Mouse (Mus musculus) stomach, embryonic 15.5 days (tissue): ENCODE results near the gene Sncb. TPM values are rescaled to one million over a fixed set of nuclear protein-coding genes. Genes with fewer than 3 reads are reported as not detected.

Experiments used
- ATAC-seq: fragments of 200-750 bp; cut with Nextera tagmentation; 2 replicates; pipeline ENCODE4 v1.8.0; 2017; ENCODE audit warnings: low read depth, moderate number of reproducible peaks, moderate TSS enrichment; ENCODE audit not compliant: insufficient read depth, low FRiP score
- H3K27ac ChIP-seq: fragments of 300-500 bp; sonication (generic); 2 replicates; pipeline ENCODE4 v1.5.1; 2015; ENCODE audit warnings: mild to moderate bottlenecking, inconsistent platforms
- H3K27me3 ChIP-seq: fragments of 300-500 bp; sonication (generic); replicated peaks from 2 replicates; pipeline ENCODE4 v1.6.1; 2015; ENCODE audit warnings: inconsistent platforms
- H3K36me3 ChIP-seq: fragments of 300-500 bp; sonication (generic); 2 replicates; pipeline ENCODE4 v1.6.1; 2015; ENCODE audit warnings: inconsistent platforms
- H3K4me1 ChIP-seq: fragments of 300-500 bp; sonication (generic); 2 replicates; pipeline ENCODE4 v1.6.1; 2015; ENCODE audit warnings: inconsistent platforms
- H3K4me2 ChIP-seq: fragments of 300-500 bp; sonication (generic); 2 replicates; pipeline ENCODE4 v1.6.1; 2015; ENCODE audit warnings: mild to moderate bottlenecking, inconsistent platforms
- H3K4me3 ChIP-seq: fragments of 300-500 bp; sonication (generic); replicated peaks from 2 replicates; pipeline ENCODE4 v1.5.1; 2015; ENCODE audit warnings: inconsistent platforms
- H3K9ac ChIP-seq: fragments of 300-500 bp; sonication (generic); 2 replicates; pipeline ENCODE4 v1.6.1; 2015; ENCODE audit warnings: inconsistent platforms
- H3K9me3 ChIP-seq: fragments of 300-500 bp; sonication (generic); 2 replicates; pipeline ENCODE4 v1.6.1; 2016; ENCODE audit warnings: inconsistent platforms
- WGBS: fragments of 180-500 bp; shearing (Covaris S2); methylation state at CpG from one replicate; pipeline ENCODE4 v1.1.7; 2015; 5-methylcytosine and 5-hydroxymethylcytosine counted together
- polyA plus RNA-seq: library from polyadenylated mRNA; unstranded; fragments of >200 nt; fragmentation: Nextera tagmentation; extraction: Ambion mirVana; gene quantifications from 2 replicates; pipeline ENCODE4 v1.2.1, GENCODE M21; 2015

Sncb gene
- polyA plus RNA-seq, 1 experiment from 2014 or later = 0.37 TPM

- under 1% methylated on average over 78 of the region's 87 CpGs for WGBS
- peak overlapping the region; percentile 70 for H3K4me2 ChIP-seq
- peak; percentile 64; the same call in 1 of the 2 replicates for ATAC-seq
- H3K27me3 ChIP-seq = peaks cover 45% of the 10 kb centered on the region
- no peaks in the 10 kb centered on the region for H3K36me3 ChIP-seq
- peaks cover 12% of the 10 kb centered on the region for H3K4me1 ChIP-seq
- no peak overlapping the region for H3K27ac ChIP-seq
- no peak overlapping the region for H3K9ac ChIP-seq
- H3K9me3 ChIP-seq = no peaks in the 10 kb centered on the region
- H3K4me3 ChIP-seq = peak overlapping the region; percentile 38
Measured at GRCm38 (mm10) chr13:54737488-54738212, 28.7 kb downstream of the Sncb start.

DNA sequence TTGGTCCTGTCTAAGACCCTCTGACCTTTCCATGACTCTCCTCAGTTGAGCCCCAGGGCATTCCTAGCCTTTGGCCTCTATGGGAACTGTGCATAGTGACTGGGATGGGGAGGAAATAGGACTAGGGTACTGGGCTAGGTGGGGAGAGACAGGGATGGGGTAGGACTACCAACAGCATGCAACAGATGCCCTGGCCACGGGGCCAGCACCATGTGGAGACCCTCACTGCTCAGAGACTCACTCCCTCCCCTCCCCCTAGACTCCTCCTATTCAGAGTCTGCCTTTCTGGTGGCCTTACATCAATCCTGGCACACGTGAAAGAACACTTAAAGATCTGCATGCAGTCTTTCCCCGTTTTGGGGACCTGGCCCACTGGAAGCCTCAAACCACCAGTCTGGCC, 29.5 kb downstream of the Sncb start:
- Histone ChIP-seq H3K9me3 (no peaks in the 10 kb centered on the region), H3K4me1 (peaks cover 12% of the 10 kb centered on the region), H3K27me3 (peaks cover 45% of the 10 kb centered on the region), H3K27ac (no peak overlapping the region), H3K4me2 (peak overlapping the region; percentile 70), H3K36me3 (no peaks in the 10 kb centered on the region), H3K9ac (no peak overlapping the region), H3K4me3 (peak overlapping the region; percentile 38)
- WGBS = 20% methylated on average over 3 of the region's 3 CpGs
- ATAC-seq = no peak

GRCm38 (mm10) chr13:54726131-54726530, 40.3 kb downstream of the Sncb start:
- H3K36me3 ChIP-seq = no peaks in the 10 kb centered on the region
- no peak overlapping the region for H3K4me3 ChIP-seq
- H3K4me1 ChIP-seq = no peaks in the 10 kb centered on the region
- no peak overlapping the region for H3K4me2 ChIP-seq
- H3K27ac ChIP-seq = no peak overlapping the region
- 61% methylated on average over 11 of the region's 11 CpGs for WGBS
- no peak overlapping the region for H3K9ac ChIP-seq
- no peaks in the 10 kb centered on the region for H3K27me3 ChIP-seq
- ATAC-seq = no peak
- no peaks in the 10 kb centered on the region for H3K9me3 ChIP-seq

- H3K36me3 ChIP-seq = no peaks in the 10 kb centered on the region
- H3K4me3 ChIP-seq = no peak overlapping the region
- ATAC-seq = no peak
- no peak overlapping the region for H3K27ac ChIP-seq
- no peak overlapping the region for H3K9ac ChIP-seq
- H3K9me3 ChIP-seq = no peaks in the 10 kb centered on the region
- 85% methylated on average over 3 of the region's 3 CpGs for WGBS
- no peaks in the 10 kb centered on the region for H3K27me3 ChIP-seq
- H3K4me1 ChIP-seq = no peaks in the 10 kb centered on the region
- no peak overlapping the region for H3K4me2 ChIP-seq
Measured at GRCm38 (mm10) chr13:54723143-54723542, 43.3 kb downstream of the Sncb start.

DNA sequence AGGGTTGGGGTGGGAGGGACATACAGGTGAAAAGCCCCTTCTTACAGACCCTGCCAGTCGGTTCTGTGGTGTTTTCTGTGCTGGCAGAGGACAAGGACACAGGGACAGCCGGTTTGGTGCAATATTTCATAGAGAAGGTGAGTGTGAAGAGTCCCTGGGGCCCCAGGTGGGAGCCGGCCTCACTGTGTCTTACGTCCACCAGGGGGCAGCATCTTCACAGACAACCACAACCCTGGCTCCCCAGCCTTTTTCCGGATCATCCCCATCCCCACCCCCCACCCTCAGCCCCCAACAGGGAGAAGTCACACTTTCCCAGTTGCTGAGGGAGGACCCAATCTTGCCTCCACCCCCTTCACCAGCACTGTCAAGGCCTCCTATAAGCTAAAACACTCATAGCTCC, 49.5 kb downstream of the Sncb start:
- 3% methylated on average over 5 of the region's 5 CpGs for WGBS
- H3K9me3 ChIP-seq = no peaks in the 10 kb centered on the region
- no peak overlapping the region for H3K9ac ChIP-seq
- no peaks in the 10 kb centered on the region for H3K4me1 ChIP-seq
- ATAC-seq = no peak
- no peaks in the 10 kb centered on the region for H3K27me3 ChIP-seq
- H3K4me3 ChIP-seq = no peak overlapping the region
- no peak overlapping the region for H3K4me2 ChIP-seq
- no peaks in the 10 kb centered on the region for H3K36me3 ChIP-seq
- no peak overlapping the region for H3K27ac ChIP-seq

DNA sequence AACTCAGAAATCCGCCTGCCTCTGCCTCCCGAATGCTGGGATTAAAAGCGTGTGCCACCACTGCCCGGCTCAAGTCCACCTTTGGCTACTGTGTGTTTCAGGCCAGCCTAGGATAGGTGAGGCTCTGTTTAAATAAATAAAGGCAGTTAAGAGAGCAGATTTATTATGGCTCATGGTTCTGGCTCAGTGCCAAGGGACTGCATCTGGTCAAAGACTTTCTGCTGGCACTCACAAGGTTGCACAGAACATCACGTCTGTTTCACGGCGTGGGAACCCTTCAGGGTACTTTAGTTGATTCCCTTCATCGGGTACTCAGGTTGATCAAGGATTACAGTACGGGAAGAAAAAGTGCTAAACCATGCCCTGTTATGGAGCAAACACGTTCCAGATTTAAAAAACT, 51.4 kb downstream of the Sncb start:
- no peak overlapping the region for H3K27ac ChIP-seq
- no peak overlapping the region for H3K4me3 ChIP-seq
- no peaks in the 10 kb centered on the region for H3K4me1 ChIP-seq
- no peaks in the 10 kb centered on the region for H3K27me3 ChIP-seq
- no peak overlapping the region for H3K4me2 ChIP-seq
- H3K9me3 ChIP-seq = no peaks in the 10 kb centered on the region
- 62% methylated on average over 10 of the region's 10 CpGs for WGBS
- H3K36me3 ChIP-seq = no peaks in the 10 kb centered on the region
- ATAC-seq = no peak
- no peak overlapping the region for H3K9ac ChIP-seq

DNA sequence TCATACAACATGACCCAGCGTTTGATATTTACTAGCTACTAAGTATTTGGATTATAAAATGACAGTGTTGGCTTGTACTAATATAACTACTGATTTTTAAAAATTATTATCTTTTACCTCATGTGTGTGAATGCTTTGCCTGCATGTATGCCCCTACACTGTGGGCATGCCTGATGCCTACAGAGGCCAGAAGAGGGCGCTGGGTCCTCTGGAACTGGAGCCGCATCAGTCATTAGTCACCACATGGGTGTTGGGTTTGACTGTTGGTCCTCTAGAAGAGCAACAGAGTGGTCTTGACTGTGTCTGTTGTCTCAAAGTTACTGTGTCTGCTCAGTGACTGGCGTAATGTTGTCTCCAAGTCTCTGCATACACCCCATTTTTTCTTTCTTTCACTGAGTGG, 52.0 kb downstream of the Sncb start:
- Histone ChIP-seq H3K9ac (no peak overlapping the region), H3K27me3 (no peaks in the 10 kb centered on the region), H3K9me3 (no peaks in the 10 kb centered on the region), H3K4me1 (no peaks in the 10 kb centered on the region), H3K27ac (no peak overlapping the region), H3K4me2 (no peak overlapping the region), H3K36me3 (no peaks in the 10 kb centered on the region), H3K4me3 (no peak overlapping the region)
- WGBS = 51% methylated on average over 4 of the region's 4 CpGs
- no peak for ATAC-seq

DNA sequence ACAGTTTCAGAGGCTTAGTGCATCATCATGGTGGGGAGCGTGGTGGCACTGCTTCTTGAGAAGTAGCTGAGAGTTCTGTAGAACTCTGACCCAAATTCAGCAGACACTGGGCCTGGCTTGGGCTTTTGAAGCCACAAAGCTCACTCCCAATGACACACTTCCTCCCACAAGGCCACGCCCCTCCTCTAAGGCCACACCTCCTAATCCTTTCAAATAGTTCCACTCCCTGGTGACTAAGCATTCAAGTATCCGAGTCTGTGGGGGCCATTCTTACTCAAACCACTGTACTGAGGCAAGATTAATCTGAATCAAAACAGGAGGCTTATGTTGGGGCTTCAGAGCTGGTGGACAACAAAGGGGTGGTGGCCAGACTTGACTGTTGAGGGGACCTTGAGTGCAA, 55.5 kb downstream of the Sncb start:
- no peaks in the 10 kb centered on the region for H3K27me3 ChIP-seq
- H3K4me3 ChIP-seq = no peak overlapping the region
- H3K27ac ChIP-seq = no peak overlapping the region
- H3K9ac ChIP-seq = no peak overlapping the region
- no peaks in the 10 kb centered on the region for H3K36me3 ChIP-seq
- 85% methylated on average over 3 of the region's 3 CpGs for WGBS
- no peaks in the 10 kb centered on the region for H3K9me3 ChIP-seq
- no peak for ATAC-seq
- no peak overlapping the region for H3K4me2 ChIP-seq
- no peaks in the 10 kb centered on the region for H3K4me1 ChIP-seq

Other genes starting within 250 kb of the Sncb start
- 109 and 115 TPM in 2 replicates for gene 4833439L19Rik, start 201.2 kb downstream of the Sncb start, polyA plus RNA-seq
- 25.9 and 26.3 TPM in 2 replicates for gene Arl10, start 191.6 kb downstream of the Sncb start, polyA plus RNA-seq
- gene Nop16, start 176.5 kb downstream of the Sncb start, polyA plus RNA-seq = 85.9 and 88.2 TPM in 2 replicates
- 193 and 207 TPM in 2 replicates for gene Higd2a, start 176.4 kb downstream of the Sncb start, polyA plus RNA-seq
- 62.5 and 82.6 TPM in 2 replicates for gene Cltb, start 155.3 kb downstream of the Sncb start, polyA plus RNA-seq
- gene Faf2, start 144.8 kb downstream of the Sncb start, polyA plus RNA-seq = 69.9 and 75.3 TPM in 2 replicates
- 69.1 and 76.4 TPM in 2 replicates for gene Rnf44, start 72.7 kb downstream of the Sncb start, polyA plus RNA-seq
- 7.9 and 8.7 TPM in 2 replicates for gene Cdhr2, start 65.1 kb downstream of the Sncb start, polyA plus RNA-seq
- gene Gprin1, start 16.7 kb downstream of the Sncb start, polyA plus RNA-seq = 0.77 and 0.80 TPM in 2 replicates
- gene Eif4e1b, start 17.4 kb upstream of the Sncb start, polyA plus RNA-seq = not detected in 2 replicates
- 14.7 and 15.6 TPM in 2 replicates for gene Tspan17, start 22.8 kb upstream of the Sncb start, polyA plus RNA-seq
- 4.0 TPM in 2 replicates for gene Unc5a, start 182.8 kb upstream of the Sncb start, polyA plus RNA-seq